Mouse (Mus musculus): ENCODE results near the gene Mapk7.

The Mapk7 gene

GRCm38 (mm10) chr11:61449499-61450292 is 44.5 kb downstream of the Mapk7 start:
- DNase-seq, result no peak

- no peak for DNase-seq
These were observed 45.5 kb downstream of the Mapk7 start for GRCm38 (mm10) chr11:61448599-61449225.

GRCm38 (mm10) chr11:61448041-61448440 is 46.2 kb downstream of the Mapk7 start:
- DNase-seq, result peak; percentile 37

GRCm38 (mm10) chr11:61447296-61447695 is 46.9 kb downstream of the Mapk7 start:
- no peak for DNase-seq

- no peak for DNase-seq
These were observed 50.4 kb downstream of the Mapk7 start for GRCm38 (mm10) chr11:61443807-61444206.

GRCm38 (mm10) chr11:61441670-61442069 is 52.5 kb downstream of the Mapk7 start:
- no peak for DNase-seq

- no peak for DNase-seq
These were observed 53.8 kb downstream of the Mapk7 start for GRCm38 (mm10) chr11:61440416-61440815.

- DNase-seq, result no peak
These were observed 55.0 kb downstream of the Mapk7 start for GRCm38 (mm10) chr11:61439170-61439569.

Measured in retina, postnatal 1 day (tissue).